Mouse (Mus musculus): ENCODE data around the gene Flad1. TPM values are rescaled to one million over a fixed set of nuclear protein-coding genes. Genes with fewer than 3 reads are reported as not detected.

Gene Flad1
- polyA plus RNA-seq, 1 experiment from 2014 or later: 18.1 TPM

DNA sequence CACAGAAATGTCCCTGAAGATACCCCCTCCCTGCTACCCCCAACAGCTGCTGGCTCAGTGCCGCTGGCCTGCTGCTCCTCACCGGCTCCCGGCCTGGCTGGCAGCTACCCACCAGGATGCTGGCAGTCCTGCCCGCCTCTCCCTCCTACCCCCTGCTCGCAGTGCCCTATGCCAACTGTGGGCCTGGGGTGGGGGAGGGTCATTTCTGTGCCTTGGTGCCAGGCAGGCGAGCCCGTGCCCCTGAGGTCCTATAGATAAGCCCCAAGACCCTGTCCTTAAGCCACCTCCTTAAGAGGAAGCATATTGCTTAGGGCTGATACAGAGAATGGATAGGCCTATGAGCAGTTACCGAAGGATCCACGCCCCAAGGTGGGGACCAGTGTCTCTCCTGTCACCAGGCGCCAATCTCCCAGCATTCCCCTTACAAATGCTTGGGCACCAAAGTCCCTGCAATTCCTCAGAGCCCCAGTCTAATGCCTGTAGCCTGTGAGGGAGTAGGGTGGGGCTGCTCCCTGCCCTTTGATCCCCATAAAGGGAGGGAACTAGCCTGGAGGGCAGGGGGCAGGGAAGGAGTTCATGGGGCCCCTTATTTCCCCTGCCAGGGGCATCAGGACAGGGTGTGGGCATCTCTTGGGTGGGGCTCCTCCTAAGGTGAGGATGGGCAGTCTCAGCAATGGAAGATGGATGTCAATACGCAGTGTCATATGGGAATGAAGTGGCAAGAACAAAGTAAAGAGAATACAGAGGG lies 23.4 kb downstream of the Flad1 start:
- Histone ChIP-seq H3K9me3 (ENCODE audit: low read depth, low read length) (no peaks in the 10 kb centered on the region), H3K27me3 (ENCODE audit: insufficient read depth, low read length) (no peaks in the 10 kb centered on the region; the same call in 1 of the 2 replicates), H3K27ac (ENCODE audit: low read depth) (no peak overlapping the region), H3K4me3 (ENCODE audit: low read depth, low read length) (no peak overlapping the region), H3K4me2 (no peak overlapping the region), H3K4me1 (ENCODE audit: insufficient read depth) (peaks cover 8% of the 10 kb centered on the region), H3K36me3 (ENCODE audit: insufficient read depth) (no peaks in the 10 kb centered on the region), H3K9ac (no peak overlapping the region)
- WGBS: 80% methylated on average over 11 of the region's 11 CpGs
- ATAC-seq (ENCODE audit: insufficient read depth) (no peak), DNase-seq (no peak)
- TF ChIP-seq CTCF (IDR thresholded peaks at IDR 0.05; ENCODE audit: low read depth): no peak

DNA sequence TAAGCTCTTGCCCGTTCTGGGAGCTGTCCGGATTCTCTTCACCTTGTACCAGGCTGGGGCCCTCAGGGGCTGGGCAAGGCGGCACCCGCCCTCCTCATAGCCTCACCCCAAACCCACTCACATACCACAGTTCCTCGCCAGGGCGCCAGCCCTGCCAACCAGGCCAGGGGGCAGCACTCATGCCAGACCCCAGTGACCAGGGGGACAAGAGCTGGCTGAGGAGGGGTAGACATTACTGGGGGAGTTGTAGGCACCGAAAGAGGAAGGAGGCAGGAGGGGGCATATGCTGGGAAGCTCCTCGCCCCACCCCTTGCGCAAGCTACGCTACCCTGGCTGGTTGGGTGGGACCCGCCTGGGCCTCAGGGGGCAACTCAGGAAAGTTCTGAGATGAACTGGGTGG lies 24.0 kb downstream of the Flad1 start:
- WGBS: 72% methylated on average over 11 of the region's 11 CpGs
- Histone ChIP-seq H3K36me3 (ENCODE audit: insufficient read depth) (no peaks in the 10 kb centered on the region), H3K4me3 (ENCODE audit: low read depth, low read length) (no peak overlapping the region), H3K9me3 (ENCODE audit: low read depth, low read length) (no peaks in the 10 kb centered on the region), H3K27me3 (ENCODE audit: insufficient read depth, low read length) (no peaks in the 10 kb centered on the region; the same call in 1 of the 2 replicates), H3K9ac (no peak overlapping the region), H3K4me1 (ENCODE audit: insufficient read depth) (peaks cover 8% of the 10 kb centered on the region), H3K27ac (ENCODE audit: low read depth) (no peak overlapping the region), H3K4me2 (no peak overlapping the region)
- DNase-seq (no peak), ATAC-seq (ENCODE audit: insufficient read depth) (no peak)
- 0 out of 2 replicates have a peak, but pooled peaks have one; percentile 4 for TF ChIP-seq CTCF (IDR thresholded peaks at IDR 0.05; ENCODE audit: low read depth)

DNA sequence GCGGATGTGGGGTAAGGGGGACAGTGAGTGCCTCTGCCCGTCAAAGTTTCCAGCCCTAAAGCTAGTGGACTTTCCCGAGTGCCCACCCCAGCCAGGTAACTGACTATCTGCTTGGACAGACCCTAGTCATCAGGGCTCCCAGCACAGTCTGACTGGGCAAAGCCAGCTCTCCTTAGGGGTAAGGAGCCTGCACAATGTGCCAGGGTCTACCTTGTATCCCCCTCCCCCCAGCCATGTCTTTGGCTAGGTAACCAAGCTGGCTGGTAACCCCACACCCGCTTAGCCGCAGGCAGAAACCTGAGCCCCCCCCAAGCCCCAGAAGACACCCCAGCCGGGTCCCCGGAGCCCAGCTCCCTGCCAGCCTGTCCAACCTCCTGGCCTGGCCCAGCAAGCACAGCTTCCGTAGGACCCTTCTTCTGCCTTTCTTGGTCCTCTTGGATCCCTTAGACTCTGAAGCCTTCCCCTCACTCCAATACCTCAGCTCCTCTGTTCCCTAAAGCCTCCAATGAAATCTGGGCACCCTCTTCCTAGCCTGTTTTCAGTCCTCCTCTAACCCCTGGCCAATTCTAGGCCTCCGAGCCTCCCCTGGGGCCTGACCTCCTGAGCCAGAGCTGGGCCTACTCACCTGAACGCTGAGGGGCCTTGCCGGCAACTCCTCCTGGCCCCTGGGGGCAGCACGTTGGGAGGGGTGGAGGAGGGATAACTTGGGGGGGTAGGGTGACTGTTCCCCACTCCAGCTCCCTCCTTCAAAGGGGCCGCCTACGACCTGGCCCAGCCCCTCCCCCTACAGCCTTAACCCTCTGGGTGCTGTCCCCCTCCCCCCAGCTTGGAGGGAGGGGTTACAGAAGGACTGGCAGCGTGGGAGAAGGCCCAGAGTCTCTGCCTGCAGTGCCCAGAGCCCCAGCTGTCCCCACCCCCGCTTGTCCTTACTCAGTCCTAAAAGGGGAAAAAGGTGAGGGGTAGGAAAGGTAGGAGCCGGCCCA lies 24.9 kb downstream of the Flad1 start:
- TF ChIP-seq CTCF (IDR thresholded peaks at IDR 0.05; ENCODE audit: low read depth): no peak
- ATAC-seq (ENCODE audit: insufficient read depth) (no peak), DNase-seq (no peak)
- 55% methylated on average over 17 of the region's 17 CpGs for WGBS
- no peak overlapping the region for H3K4me3 ChIP-seq (ENCODE audit: low read depth, low read length)
- H3K4me2 ChIP-seq: peak overlapping the region; percentile 13; the same call in 1 of the 2 replicates
- H3K36me3 ChIP-seq (ENCODE audit: insufficient read depth): no peaks in the 10 kb centered on the region
- no peaks in the 10 kb centered on the region for H3K27me3 ChIP-seq (ENCODE audit: insufficient read depth, low read length)
- H3K27ac ChIP-seq (ENCODE audit: low read depth): no peak overlapping the region
- peaks cover 3% of the 10 kb centered on the region; the same call in 1 of the 2 replicates for H3K4me1 ChIP-seq (ENCODE audit: insufficient read depth)
- no peak overlapping the region; the same call in 1 of the 2 replicates for H3K9ac ChIP-seq
- H3K9me3 ChIP-seq (ENCODE audit: low read depth, low read length): no peaks in the 10 kb centered on the region

DNA sequence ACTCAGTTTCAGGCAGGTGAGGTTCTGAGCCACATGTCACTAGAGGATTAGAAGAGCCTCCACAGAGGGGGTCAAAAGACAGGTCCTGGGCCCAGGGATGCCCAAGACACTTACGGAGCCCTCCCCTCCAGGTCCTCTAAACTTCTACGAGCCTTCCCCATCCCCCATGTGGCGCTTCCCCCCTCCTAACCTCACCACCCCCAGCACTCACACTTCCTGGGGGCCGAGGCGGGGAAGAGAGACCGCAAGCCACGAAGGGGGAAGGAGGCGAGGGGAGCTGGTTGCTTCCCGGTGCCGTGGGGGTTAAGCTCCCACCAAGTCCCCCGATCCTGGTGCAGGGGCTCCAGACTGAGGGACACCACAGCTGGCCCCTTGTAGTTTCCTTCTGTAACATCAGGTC lies 26.2 kb downstream of the Flad1 start:
- H3K9ac ChIP-seq: no peak overlapping the region
- no peaks in the 10 kb centered on the region for H3K36me3 ChIP-seq (ENCODE audit: insufficient read depth)
- H3K4me2 ChIP-seq: peak overlapping the region; percentile 25; the same call in 1 of the 2 replicates
- no peak overlapping the region for H3K4me3 ChIP-seq (ENCODE audit: low read depth, low read length)
- DNase-seq (no peak), ATAC-seq (ENCODE audit: insufficient read depth) (no peak)
- H3K4me1 ChIP-seq (ENCODE audit: insufficient read depth): peaks cover 3% of the 10 kb centered on the region; the same call in 1 of the 2 replicates
- no peak for TF ChIP-seq CTCF (IDR thresholded peaks at IDR 0.05; ENCODE audit: low read depth)
- H3K9me3 ChIP-seq (ENCODE audit: low read depth, low read length): no peaks in the 10 kb centered on the region
- WGBS: 28% methylated on average over 11 of the region's 11 CpGs
- H3K27ac ChIP-seq (ENCODE audit: low read depth): no peak overlapping the region
- H3K27me3 ChIP-seq (ENCODE audit: insufficient read depth, low read length): no peaks in the 10 kb centered on the region

DNA sequence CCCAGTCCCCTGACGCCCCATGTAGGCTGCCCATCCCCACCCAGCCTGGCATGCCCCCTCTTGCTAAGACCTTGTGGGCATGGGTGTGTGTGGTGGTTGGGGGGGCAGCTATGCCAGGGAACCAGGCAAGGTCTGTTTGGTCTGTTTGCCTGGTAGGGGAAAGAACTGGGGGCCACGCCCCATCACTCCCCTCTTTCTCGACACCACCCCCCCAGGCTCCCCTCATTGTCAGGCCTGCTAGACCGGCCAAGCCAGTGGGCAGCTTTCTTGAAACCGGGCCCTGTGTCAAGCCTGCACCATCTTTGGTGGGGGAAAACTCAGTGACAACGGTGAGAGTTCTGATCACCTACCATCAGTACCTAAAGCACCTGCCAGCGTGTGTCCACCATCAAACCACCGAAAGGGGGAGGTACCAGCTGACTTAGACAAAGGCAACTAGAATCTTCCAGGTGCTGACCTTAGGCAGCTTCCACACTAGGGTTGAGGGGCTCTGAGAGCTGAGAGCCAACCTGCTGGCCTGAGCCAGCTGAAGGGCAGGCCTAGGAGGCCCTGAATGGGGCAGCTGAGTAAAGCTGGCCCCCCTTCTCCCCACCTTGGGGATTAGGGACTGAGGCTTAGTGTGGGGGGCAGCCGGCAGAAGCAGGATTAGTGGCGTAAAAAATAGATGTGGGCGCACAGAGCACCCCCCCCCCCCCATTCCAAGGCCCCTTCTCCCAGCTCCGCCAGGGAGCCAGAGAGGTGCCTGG lies 27.2 kb downstream of the Flad1 start:
- ATAC-seq (ENCODE audit: insufficient read depth) (no peak), DNase-seq (no peak)
- H3K27me3 ChIP-seq (ENCODE audit: insufficient read depth, low read length): no peaks in the 10 kb centered on the region
- H3K4me1 ChIP-seq (ENCODE audit: insufficient read depth): peaks cover 3% of the 10 kb centered on the region; the same call in 1 of the 2 replicates
- WGBS: 62% methylated on average over 12 of the region's 12 CpGs
- H3K4me2 ChIP-seq: no peak overlapping the region
- H3K9me3 ChIP-seq (ENCODE audit: low read depth, low read length): no peaks in the 10 kb centered on the region
- TF ChIP-seq CTCF (IDR thresholded peaks at IDR 0.05; ENCODE audit: low read depth): no peak
- no peak overlapping the region for H3K4me3 ChIP-seq (ENCODE audit: low read depth, low read length)
- no peak overlapping the region for H3K27ac ChIP-seq (ENCODE audit: low read depth)
- peaks cover 8% of the 10 kb centered on the region; the same call in 1 of the 2 replicates for H3K36me3 ChIP-seq (ENCODE audit: insufficient read depth)
- H3K9ac ChIP-seq: no peak overlapping the region

DNA sequence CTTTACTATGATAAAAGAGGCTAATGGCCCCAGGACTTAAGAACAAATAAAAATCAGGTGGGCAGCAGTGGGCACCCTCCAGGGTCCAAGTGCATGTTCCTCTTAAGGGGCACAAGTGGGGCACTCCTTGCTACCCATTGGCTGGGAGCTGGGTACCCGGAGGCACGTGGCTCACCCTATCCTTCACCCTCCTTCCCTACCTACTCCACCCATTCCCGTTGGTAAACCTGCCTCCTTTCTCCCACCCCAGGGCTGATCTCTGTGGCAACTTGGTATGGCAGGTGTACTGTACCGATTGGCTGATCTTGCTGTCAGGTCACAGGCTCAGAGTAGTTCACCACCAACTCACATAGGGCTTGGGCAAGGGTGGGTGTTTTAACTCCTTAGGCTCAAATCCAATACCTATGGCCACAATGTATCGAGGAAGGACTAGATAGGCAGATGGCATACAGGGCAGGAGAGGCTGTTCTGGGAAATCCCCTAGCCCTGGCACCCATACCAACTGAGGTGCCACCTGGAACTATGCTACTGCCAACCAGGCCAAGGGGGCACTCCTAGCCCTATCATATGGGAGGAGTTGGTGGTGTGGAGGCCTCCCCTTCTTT lies 27.9 kb downstream of the Flad1 start:
- no peak for ATAC-seq (ENCODE audit: insufficient read depth)

More for the DNA sequence above, 27.9 kb downstream of the Flad1 start:
- no peak for DNase-seq
- Histone ChIP-seq H3K4me1 (ENCODE audit: insufficient read depth) (peaks cover 3% of the 10 kb centered on the region; the same call in 1 of the 2 replicates), H3K4me3 (ENCODE audit: low read depth, low read length) (no peak overlapping the region), H3K9ac (no peak overlapping the region), H3K4me2 (no peak overlapping the region), H3K27ac (ENCODE audit: low read depth) (no peak overlapping the region), H3K27me3 (ENCODE audit: insufficient read depth, low read length) (no peaks in the 10 kb centered on the region), H3K9me3 (ENCODE audit: low read depth, low read length) (no peaks in the 10 kb centered on the region), H3K36me3 (ENCODE audit: insufficient read depth) (peaks cover 10% of the 10 kb centered on the region; the same call in 1 of the 2 replicates)
- 78% methylated on average over 5 of the region's 5 CpGs for WGBS
- no peak for TF ChIP-seq CTCF (IDR thresholded peaks at IDR 0.05; ENCODE audit: low read depth)

Data from lung, embryonic 14.5 days (tissue).